Mouse (Mus musculus): Measurements from ENCODE around the gene Fbn1. TPM values are rescaled to one million over a fixed set of nuclear protein-coding genes. Genes with fewer than 3 reads are reported as not detected.

The Fbn1 gene
- polyA plus RNA-seq, 1 experiment from 2014 or later, result 25.5 TPM

DNA sequence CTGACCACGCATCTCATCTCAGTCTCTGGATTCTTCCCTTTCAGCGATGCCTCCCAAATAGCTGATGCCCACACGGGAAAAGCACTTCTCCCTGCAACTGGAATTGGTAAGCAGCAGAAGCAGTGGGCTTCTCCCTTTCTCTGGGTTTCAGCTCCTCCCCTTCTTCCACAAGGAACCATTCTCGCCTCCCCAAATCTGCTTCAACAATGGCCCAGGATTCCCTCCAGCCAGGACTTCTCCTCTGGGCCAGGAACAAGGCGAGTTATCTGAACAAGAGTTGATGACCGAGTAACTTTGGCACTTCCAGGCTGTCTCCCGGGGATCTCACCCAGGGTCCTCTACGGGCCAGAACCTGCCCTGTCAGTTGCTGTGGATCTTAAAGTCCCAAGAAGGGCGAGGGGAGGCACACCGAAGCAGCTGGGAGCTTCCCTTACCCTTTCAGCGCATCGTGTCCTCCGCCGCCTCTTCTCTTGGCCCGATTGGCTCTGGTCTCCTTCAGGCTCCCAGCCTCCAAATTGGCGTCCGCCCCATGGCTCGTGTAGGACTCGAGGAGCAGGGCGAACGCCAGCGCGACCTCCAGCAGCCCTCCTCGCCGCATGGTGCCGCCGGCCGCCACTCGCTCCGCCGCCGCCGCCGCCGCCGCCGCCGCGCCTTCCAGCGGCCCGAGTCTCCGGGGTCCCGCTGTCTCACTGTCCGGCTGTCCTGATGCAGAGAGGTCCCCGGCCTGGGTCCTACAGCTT, 2.6 kb downstream of the Fbn1 start, which contains the start of gene Gm9913:
Gene Gm9913 (plus strand): TSS at position 84 of the 740 bp plus-strand sequence.
- ATAC-seq (peak; percentile 44), DNase-seq (ENCODE audit: low read depth, low spot score) (no peak)
- ChIA-PET CTCF (interaction anchor here (1.3 to 1.4 kb wide), 2 partner anchors 11 to 43 kb away, joined by 3 read pairs; no protein-coding TSS in a partner anchor), POLR2A (interaction anchor here (0.5 to 1.6 kb wide), 4 partner anchors 24 to 95 kb away, joined by 3 read pairs; no protein-coding TSS in a partner anchor)
- in situ Hi-C loops (cut with MboI; ENCODE audit: low pct_unique_long_range_greater_than_20kb), result loop anchor here (5.0 kb wide), 1 partner anchor 87 kb away; no protein-coding TSS in a partner anchor
- no peak for TF ChIP-seq CTCF (IDR thresholded peaks at IDR 0.05)
- H3K27me3 ChIP-seq, result no peaks in the 10 kb centered on the region

DNA sequence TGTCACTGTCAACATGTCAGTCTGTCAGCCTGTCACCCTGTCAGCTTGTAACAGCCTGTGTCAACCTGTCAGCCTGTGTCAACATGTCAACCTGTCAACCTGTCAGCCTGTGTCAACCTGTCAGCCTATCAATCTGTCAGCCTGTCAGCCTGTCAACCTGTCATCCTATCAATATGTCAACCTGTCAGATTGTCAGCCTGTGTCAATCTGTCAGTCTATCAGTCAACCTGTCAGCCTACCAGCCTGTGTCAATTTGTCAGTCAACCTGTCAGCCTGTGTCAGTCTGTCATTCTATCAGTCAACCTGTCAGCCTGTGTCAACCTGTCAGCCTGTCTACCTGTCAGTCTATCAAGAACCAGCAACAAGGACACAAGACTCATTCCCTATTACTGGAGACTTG, 6.3 kb downstream of the Fbn1 start:
- ChIA-PET CTCF (interaction anchor here (1.2 kb wide), 2 partner anchors 9 to 18 kb away, joined by 3 read pairs; no protein-coding TSS in a partner anchor), POLR2A (no interaction called here)
- H3K27me3 ChIP-seq, result no peaks in the 10 kb centered on the region
- TF ChIP-seq CTCF (IDR thresholded peaks at IDR 0.05), result no peak
- in situ Hi-C loops (cut with MboI; ENCODE audit: low pct_unique_long_range_greater_than_20kb), result no loop called here
- no peak for ATAC-seq
- DNase-seq (ENCODE audit: low read depth, low spot score), result no peak

DNA sequence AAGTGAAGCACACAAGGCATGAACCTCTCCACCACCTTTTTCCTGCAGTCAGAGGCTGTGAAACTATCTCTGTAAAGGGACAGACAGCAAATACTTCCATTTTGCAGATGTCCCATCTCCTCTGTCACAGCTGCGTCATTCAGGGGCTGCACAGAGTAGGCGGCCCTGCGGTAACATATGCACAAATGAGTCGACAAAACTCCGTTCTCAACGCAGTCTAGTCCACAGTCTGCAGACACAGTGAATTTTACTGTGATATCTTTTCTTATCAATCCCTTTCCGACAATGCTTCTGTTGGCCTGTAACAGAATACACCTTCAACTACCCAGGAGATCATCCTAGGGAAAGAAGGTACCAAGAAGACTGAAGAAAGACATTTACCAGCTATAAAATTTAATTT, 9.6 kb downstream of the Fbn1 start:
- ATAC-seq (no peak), DNase-seq (ENCODE audit: low read depth, low spot score) (no peak)
- CTCF ChIA-PET, result no interaction called here
- POLR2A ChIA-PET, result no interaction called here
- no peaks in the 10 kb centered on the region for H3K27me3 ChIP-seq
- TF ChIP-seq CTCF (IDR thresholded peaks at IDR 0.05), result no peak
- in situ Hi-C loops (cut with MboI; ENCODE audit: low pct_unique_long_range_greater_than_20kb), result no loop called here

DNA sequence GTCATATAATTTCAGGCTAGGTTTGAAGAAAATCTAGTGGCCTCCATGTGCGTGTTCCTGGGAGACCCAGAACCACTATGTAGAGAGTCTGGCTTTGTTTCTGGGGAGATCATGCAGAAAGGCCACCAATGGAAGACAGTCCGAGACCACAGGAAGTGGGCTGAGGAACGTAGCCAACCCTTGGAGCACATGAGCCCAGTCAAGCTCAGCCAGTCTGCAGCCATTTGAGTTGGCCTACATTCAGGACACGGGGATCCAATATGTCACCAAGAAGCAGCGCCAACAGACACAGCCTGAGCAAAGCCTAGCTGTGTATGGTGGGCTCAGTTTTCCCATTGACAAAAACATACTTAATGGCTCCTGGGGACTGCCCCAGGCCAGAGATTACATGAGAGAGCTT, 11.1 kb downstream of the Fbn1 start:
- H3K27me3 ChIP-seq, result no peaks in the 10 kb centered on the region
- TF ChIP-seq CTCF (IDR thresholded peaks at IDR 0.05), result no peak
- ChIA-PET CTCF (interaction anchor here (1.1 kb wide), 1 partner anchor 11 kb away, joined by 4 read pairs; no protein-coding TSS in a partner anchor), POLR2A (no interaction called here)
- DNase-seq (ENCODE audit: low read depth, low spot score), result no peak
- in situ Hi-C loops (cut with MboI; ENCODE audit: low pct_unique_long_range_greater_than_20kb), result no loop called here
- no peak for ATAC-seq

DNA sequence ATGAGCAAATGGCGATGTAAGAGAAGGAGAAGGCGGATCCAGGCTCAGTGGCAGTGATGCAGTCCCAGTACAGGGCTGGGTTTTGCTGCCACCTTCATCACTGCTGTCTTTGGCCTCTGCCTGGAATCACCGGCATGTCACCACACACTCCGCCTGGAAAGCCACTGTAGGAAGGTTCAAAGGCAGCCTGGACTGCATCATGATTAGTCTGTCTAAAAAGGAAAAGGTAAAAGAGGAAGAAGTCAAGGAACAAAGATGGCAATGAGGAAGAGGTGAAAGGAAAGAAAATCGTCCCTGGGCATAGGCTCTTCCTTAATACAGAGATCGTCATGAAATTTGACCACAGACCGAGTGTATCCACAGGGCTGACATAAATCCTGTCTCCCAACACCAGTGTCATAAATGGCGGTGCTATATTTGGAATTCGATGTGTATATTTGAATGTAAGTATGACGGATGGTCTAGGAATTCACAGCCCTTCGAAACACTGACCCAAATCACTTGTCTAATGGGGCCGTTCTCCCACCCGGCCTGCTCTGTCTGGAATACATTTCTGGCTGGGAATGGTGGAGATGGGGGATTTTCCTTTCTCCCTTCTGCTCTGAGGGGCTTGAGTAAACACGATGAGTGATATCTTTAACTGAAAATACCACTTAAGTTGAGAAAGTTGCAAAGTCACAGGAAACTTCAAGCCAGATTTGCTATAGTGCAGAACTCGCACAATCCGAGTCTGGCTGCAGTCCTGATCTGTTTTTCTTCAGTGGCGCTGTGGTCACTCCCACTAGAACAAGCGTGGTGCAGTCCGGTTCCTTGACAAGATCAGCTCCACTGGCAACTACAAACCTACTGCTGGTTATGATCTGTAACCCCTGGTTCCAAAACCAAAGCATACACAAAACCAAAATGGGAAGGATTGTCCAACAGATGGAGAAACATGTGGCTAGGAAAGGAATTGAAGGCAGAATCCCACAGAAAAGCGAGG, 12.7 kb downstream of the Fbn1 start:
- H3K27me3 ChIP-seq, result no peaks in the 10 kb centered on the region
- no peak for ATAC-seq
- TF ChIP-seq CTCF (IDR thresholded peaks at IDR 0.05), result no peak
- CTCF ChIA-PET, result interaction anchor here (0.8 to 1.7 kb wide), 5 partner anchors 8 to 31 kb away, joined by 3 to 5 read pairs (median 3); partner anchors contain the start of gene Gm9913
- DNase-seq (ENCODE audit: low read depth, low spot score), result no peak
- in situ Hi-C loops (cut with MboI; ENCODE audit: low pct_unique_long_range_greater_than_20kb), result no loop called here
- POLR2A ChIA-PET, result no interaction called here

DNA sequence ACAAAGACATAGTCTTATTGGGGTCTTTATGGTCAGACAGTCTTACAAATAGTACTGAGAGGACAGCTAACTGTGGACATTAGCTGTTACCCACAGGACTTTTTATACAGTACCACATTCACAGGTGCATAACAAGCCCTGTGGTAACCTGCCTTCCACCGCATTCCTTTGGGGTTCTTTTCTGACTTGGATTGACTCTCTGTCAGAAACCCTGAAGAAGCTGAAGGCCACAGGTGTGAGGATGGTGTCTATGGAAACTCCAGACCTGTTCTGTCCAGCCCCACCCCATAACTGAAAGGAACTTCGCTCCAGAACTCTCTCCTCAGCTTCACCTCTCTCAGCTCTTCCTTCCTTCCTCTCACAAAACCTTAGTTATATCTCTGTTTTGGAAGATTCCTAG, 13.5 kb downstream of the Fbn1 start:
- ATAC-seq (no peak), DNase-seq (ENCODE audit: low read depth, low spot score) (no peak)
- ChIA-PET CTCF (interaction anchor here (0.8 to 1.7 kb wide), 5 partner anchors 9 to 30 kb away, joined by 3 to 5 read pairs (median 3); partner anchors contain the start of gene Gm9913), POLR2A (no interaction called here)
- no peaks in the 10 kb centered on the region for H3K27me3 ChIP-seq
- no peak for TF ChIP-seq CTCF (IDR thresholded peaks at IDR 0.05)
- in situ Hi-C loops (cut with MboI; ENCODE audit: low pct_unique_long_range_greater_than_20kb), result no loop called here

DNA sequence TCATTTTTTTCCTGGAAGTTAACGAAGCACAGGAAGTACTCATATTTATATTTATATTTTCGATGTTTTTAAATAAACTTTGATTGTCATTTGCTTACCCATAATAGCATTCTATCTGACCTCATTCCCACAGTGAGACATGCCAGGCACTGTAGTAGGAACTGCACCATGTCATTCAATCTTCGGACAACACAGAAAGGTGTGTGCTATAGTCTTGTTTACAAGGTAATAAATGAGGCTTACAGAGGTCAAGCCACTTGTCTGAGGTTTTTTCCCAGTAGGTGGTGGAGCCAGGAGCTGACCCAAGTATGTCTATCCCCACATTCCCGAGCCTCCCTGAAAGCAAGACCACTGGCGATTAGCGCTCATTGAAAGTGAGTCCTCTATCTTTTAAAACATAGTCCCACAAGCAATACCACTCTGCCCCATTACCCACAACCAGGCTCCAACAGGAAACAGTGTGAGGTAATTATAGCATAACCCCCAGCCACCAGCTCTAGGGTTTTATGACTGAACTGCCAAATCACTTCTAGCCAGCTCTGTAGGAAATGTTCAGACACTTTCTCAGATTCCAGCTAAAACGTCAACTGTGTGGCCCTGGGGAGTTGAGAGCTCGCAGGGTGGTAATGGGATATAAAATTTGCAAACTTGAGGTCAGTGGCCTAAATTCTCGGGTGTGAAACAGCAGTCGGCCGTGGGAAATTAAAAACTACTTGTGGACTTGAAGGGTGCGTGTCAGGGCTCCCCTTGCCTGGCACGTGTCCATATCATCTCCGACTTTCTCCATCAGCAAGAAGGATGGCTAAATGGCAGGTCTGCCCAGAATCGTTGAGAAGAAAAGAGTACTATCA, 15.5 kb downstream of the Fbn1 start:
- H3K27me3 ChIP-seq, result no peaks in the 10 kb centered on the region
- ATAC-seq (no peak), DNase-seq (ENCODE audit: low read depth, low spot score) (no peak)
- no peak for TF ChIP-seq CTCF (IDR thresholded peaks at IDR 0.05)
- in situ Hi-C loops (cut with MboI; ENCODE audit: low pct_unique_long_range_greater_than_20kb), result no loop called here
- POLR2A ChIA-PET, result no interaction called here
- CTCF ChIA-PET, result interaction anchor here (1.0 to 1.3 kb wide), 2 partner anchors 9 to 17 kb away, joined by 3 read pairs; no protein-coding TSS in a partner anchor

DNA sequence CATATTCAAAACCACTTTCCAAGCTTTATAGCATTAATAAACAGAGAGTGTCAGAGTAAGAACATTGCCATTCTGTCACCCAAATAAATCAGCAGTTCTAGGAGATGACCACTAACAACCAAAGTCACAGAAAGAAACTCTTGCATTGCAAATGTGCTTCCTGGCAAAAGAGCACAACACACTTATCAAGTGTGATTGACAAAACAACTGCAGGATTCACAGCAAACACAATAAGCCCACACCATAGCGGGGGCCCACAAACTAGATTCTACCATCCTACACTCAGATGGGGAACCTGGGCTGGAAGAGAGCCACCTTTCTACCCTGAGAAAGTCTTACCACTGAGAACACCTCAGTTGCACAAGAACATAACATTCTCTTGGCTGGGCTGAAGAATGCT, 17.8 kb downstream of the Fbn1 start:
- ChIA-PET CTCF (no interaction called here), POLR2A (no interaction called here)
- in situ Hi-C loops (cut with MboI; ENCODE audit: low pct_unique_long_range_greater_than_20kb), result no loop called here

DNA sequence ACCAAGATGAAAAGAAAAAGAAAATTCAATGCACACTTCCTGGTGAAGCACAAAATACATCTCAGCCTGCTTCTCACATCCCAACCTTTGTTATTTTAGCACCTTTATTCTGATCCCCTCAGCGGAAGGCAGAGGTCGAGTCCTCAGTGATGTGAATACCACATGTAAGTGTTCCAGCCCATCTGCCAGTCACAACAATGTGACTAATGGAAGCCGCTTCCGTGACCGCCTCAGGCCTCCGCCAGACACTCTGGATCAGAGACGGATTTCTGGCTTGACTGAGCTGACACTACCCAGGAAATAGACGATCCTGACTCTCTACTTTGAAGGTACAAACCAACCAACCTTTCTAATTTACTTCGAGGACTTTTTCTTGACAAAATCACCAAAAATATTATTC, 22.9 kb downstream of the Fbn1 start:
- ChIA-PET CTCF (interaction anchor here (1.8 kb wide), 1 partner anchor 12 kb away, joined by 4 read pairs; no protein-coding TSS in a partner anchor), POLR2A (interaction anchor here (1.1 kb wide), 1 partner anchor 59 kb away, joined by 3 read pairs; no protein-coding TSS in a partner anchor)
- ATAC-seq (peak; percentile 54), DNase-seq (ENCODE audit: low read depth, low spot score) (no peak)
- no peak for TF ChIP-seq CTCF (IDR thresholded peaks at IDR 0.05)
- no peaks in the 10 kb centered on the region for H3K27me3 ChIP-seq
- in situ Hi-C loops (cut with MboI; ENCODE audit: low pct_unique_long_range_greater_than_20kb), result no loop called here

More for the DNA sequence above, 17.8 kb downstream of the Fbn1 start:
- ATAC-seq (no peak), DNase-seq (ENCODE audit: low read depth, low spot score) (no peak)
- H3K27me3 ChIP-seq, result no peaks in the 10 kb centered on the region
- TF ChIP-seq CTCF (IDR thresholded peaks at IDR 0.05), result no peak
